Mouse (Mus musculus) limb, embryonic 14.5 days (tissue): ENCODE data around the gene Lilra6. TPM values are rescaled to one million over a fixed set of nuclear protein-coding genes. Genes with fewer than 3 reads are reported as not detected.
"Not testable (repeated sequence)": the region's sequence is repeated elsewhere in the genome, so short reads cannot be mapped to it uniquely, and the experiment has no call there.

ENCODE experiments used
- ATAC-seq: fragments of 200-750 bp; cut with Nextera tagmentation; 2 replicates; pipeline ENCODE4 v1.8.0; 2017; ENCODE audit warnings: low read depth, moderate number of reproducible peaks, moderate TSS enrichment; ENCODE audit not compliant: low FRiP score
- DNase-seq: peaks from one replicate; pipeline ENCODE4 v3.0.0-alpha.2; 2015; ENCODE audit warnings: low spot score
- H3K27ac ChIP-seq: fragments of 300-500 bp; sonication (generic); replicated peaks from 2 replicates; pipeline ENCODE4 v1.5.1; 2014; ENCODE audit warnings: low read depth, mild to moderate bottlenecking, low read length, moderate library complexity, mixed read lengths
- H3K27me3 ChIP-seq: fragments of 300-500 bp; sonication (generic); 2 replicates; pipeline ENCODE4 v1.6.1; 2014; ENCODE audit warnings: low read length, mixed read lengths; ENCODE audit not compliant: control insufficient read depth, insufficient read depth
- H3K36me3 ChIP-seq: fragments of 300-500 bp; sonication (generic); 2 replicates; pipeline ENCODE4 v1.6.1; 2014; ENCODE audit warnings: mild to moderate bottlenecking, low read length, moderate library complexity, mixed read lengths; ENCODE audit not compliant: control insufficient read depth, insufficient read depth
- H3K4me1 ChIP-seq: fragments of 300-500 bp; sonication (generic); 2 replicates; pipeline ENCODE4 v1.6.1; 2014; ENCODE audit warnings: antibody characterized with exemption, low read length, mixed read lengths; ENCODE audit not compliant: control insufficient read depth, insufficient read depth
- H3K4me2 ChIP-seq: fragments of 300-500 bp; sonication (generic); replicated peaks from 2 replicates; pipeline ENCODE4 v1.6.1; 2014; ENCODE audit warnings: low read depth, mild to moderate bottlenecking, low read length, moderate library complexity; ENCODE audit not compliant: severe bottlenecking
- H3K4me3 ChIP-seq: fragments of 300-500 bp; sonication (generic); replicated peaks from 2 replicates; pipeline ENCODE4 v1.5.1; 2014; ENCODE audit warnings: low read length
- H3K9ac ChIP-seq: fragments of 300-500 bp; sonication (generic); 2 replicates; pipeline ENCODE4 v1.6.1; 2014; ENCODE audit warnings: mild to moderate bottlenecking, low read depth, low read length, moderate library complexity; ENCODE audit not compliant: severe bottlenecking
- H3K9me3 ChIP-seq: fragments of 300-500 bp; sonication (generic); 2 replicates; pipeline ENCODE4 v1.6.1; 2016; ENCODE audit warnings: low read length; ENCODE audit not compliant: control insufficient read depth
- POLR2A ChIP-seq: fragments of 200-500 bp; IDR thresholded peaks from 2 replicates; pipeline ENCODE4 v1.8.0; 2012; ENCODE audit warnings: inconsistent platforms, mild to moderate bottlenecking, moderate library complexity, borderline replicate concordance; ENCODE audit not compliant: insufficient read depth, insufficient read length; ENCODE audit errors: extremely low read depth
- WGBS: fragments of 180-500 bp; shearing (Covaris S2); extraction: QIAGEN DNeasy Blood & Tissue Kit; methylation state at CpG from one replicate; pipeline ENCODE4 v1.1.7; 2014; 5-methylcytosine and 5-hydroxymethylcytosine counted together
- polyA plus RNA-seq, 2 experiments: library from polyadenylated mRNA; depleted of rRNA in 1 of 2; stranded (reverse) in 1 of 2; unstranded in 1 of 2; fragments of >200 nt; fragmentation: Nextera tagmentation in 1 of 2; extraction: Ambion mirVana in 1 of 2; gene quantifications; 2 replicates each; pipeline versions ENCODE4 v1.2.1 to v1.2.3; 2012 to 2014

The Lilra6 gene
- polyA plus RNA-seq (2012; rRNA removed), result 0.09 and 0.27 TPM in 2 replicates
- polyA plus RNA-seq (2014; fragmentation: Nextera tagmentation; extraction: Ambion mirVana), result not detected in 2 replicates

DNA sequence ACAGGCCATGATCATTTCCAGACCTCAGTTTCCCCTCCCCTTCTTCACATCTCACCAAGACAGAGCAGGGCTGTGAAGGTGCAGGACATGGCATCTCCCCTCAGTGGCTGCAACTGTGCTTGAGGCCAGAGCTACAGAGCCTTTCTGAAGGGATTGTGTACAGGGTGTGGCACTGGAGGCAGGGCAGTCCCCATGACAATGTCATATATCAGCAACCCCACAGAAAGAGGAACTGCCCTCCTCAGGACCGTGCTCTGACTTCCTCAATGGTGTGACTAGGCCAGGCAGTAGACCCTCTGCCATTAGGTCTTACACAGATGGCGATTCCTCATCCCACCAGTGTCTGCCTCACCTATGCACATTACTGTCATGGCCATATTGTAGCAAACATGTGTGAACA, at the start of gene Lilra6:
TSS of gene Lilra6 (minus strand) at position 117 of the 400 bp plus-strand sequence.
- H3K27me3 ChIP-seq, H3K4me1 ChIP-seq, H3K4me3 ChIP-seq, H3K36me3 ChIP-seq, H3K27ac ChIP-seq, DNase-seq, H3K9me3 ChIP-seq, H3K9ac ChIP-seq, H3K4me2 ChIP-seq, ATAC-seq: not testable (repeated sequence)
- 81% methylated on average over 2 of the region's 2 CpGs for WGBS

- TF ChIP-seq POLR2A, result no peak
- DNase-seq, result no peak
Measured at GRCm38 (mm10) chr7:3962017-3962416, 46.7 kb upstream of the Lilra6 start.

GRCm38 (mm10) chr7:3957387-3957786, 42.1 kb upstream of the Lilra6 start:
- ATAC-seq (no peak), DNase-seq (no peak)
- Histone ChIP-seq H3K9ac (no peak overlapping the region), H3K4me3 (no peak overlapping the region), H3K36me3 (no peaks in the 10 kb centered on the region), H3K4me2 (no peak overlapping the region), H3K4me1 (no peaks in the 10 kb centered on the region), H3K9me3 (no peaks in the 10 kb centered on the region), H3K27me3 (no peaks in the 10 kb centered on the region), H3K27ac (no peak overlapping the region)
- no peak for TF ChIP-seq POLR2A
- 88% methylated on average over 3 of the region's 3 CpGs for WGBS

More at GRCm38 (mm10) chr7:3962017-3962416, 46.7 kb upstream of the Lilra6 start:
- no peaks in the 10 kb centered on the region for H3K4me1 ChIP-seq
- WGBS, result 91% methylated on average over 2 of the region's 2 CpGs
- H3K4me3 ChIP-seq, result no peak overlapping the region
- H3K9me3 ChIP-seq, result no peaks in the 10 kb centered on the region
- no peak overlapping the region for H3K27ac ChIP-seq
- ATAC-seq, result no peak
- no peaks in the 10 kb centered on the region for H3K27me3 ChIP-seq
- H3K4me2 ChIP-seq, result no peak overlapping the region
- no peaks in the 10 kb centered on the region for H3K36me3 ChIP-seq
- no peak overlapping the region for H3K9ac ChIP-seq

DNA sequence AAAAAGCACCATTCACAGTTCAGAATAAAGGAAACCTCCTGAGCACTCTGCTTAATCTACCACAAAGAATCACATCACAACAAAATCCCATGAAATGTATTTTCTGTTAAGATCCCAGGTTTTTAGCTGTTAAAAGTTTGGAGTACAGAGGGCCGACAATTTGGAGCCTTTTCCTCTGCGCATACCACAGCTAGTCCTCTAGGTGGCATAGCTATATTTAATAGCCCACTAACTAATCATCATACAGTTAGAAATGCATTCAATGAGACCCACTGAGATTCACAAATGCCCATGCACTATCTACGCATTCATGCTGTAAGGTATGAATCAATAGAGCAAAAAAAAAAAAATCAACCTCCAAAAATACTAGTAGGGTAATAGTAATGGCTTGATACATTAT, 33.9 kb upstream of the Lilra6 start:
- DNase-seq (no peak), ATAC-seq (no peak)
- no peak overlapping the region for H3K4me2 ChIP-seq
- H3K4me1 ChIP-seq, result no peaks in the 10 kb centered on the region
- no peaks in the 10 kb centered on the region for H3K36me3 ChIP-seq
- H3K27me3 ChIP-seq, result no peaks in the 10 kb centered on the region
- no peaks in the 10 kb centered on the region for H3K9me3 ChIP-seq
- TF ChIP-seq POLR2A, result no peak
- H3K9ac ChIP-seq, result no peak overlapping the region
- 84% methylated on average over 3 of the region's 3 CpGs for WGBS
- no peak overlapping the region for H3K4me3 ChIP-seq
- H3K27ac ChIP-seq, result no peak overlapping the region

- Histone ChIP-seq H3K4me2 (no peak overlapping the region), H3K27me3 (no peaks in the 10 kb centered on the region), H3K4me3 (no peak overlapping the region), H3K9me3 (no peaks in the 10 kb centered on the region), H3K36me3 (no peaks in the 10 kb centered on the region), H3K27ac (no peak overlapping the region), H3K4me1 (no peaks in the 10 kb centered on the region), H3K9ac (no peak overlapping the region)
- WGBS, result 72% methylated on average over 4 of the region's 4 CpGs
- TF ChIP-seq POLR2A, result no peak
- ATAC-seq, result no peak
- DNase-seq, result no peak
Measured at GRCm38 (mm10) chr7:3948223-3948622, 32.9 kb upstream of the Lilra6 start.

DNA sequence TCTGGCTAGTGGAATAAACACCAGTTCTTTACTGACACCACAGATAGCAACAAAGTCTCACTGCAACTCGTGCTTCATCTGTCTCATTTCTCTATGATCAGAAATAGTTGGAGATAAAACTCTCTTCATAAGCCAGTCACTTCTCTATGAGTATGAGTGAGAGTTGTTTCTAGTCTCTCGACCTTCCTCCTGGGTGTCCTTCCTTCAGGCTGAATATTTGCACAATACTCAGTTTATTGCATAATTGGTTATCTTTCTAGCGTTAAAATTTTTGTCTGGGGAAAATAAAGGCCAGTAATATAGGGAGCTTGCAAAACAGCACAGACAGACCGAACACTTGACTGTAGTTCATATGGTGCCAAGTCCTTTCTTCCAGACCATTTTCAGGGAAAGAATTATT, 30.8 kb upstream of the Lilra6 start:
- Histone ChIP-seq H3K9me3 (no peaks in the 10 kb centered on the region), H3K9ac (no peak overlapping the region), H3K36me3 (no peaks in the 10 kb centered on the region), H3K4me3 (no peak overlapping the region), H3K4me1 (no peaks in the 10 kb centered on the region), H3K4me2 (no peak overlapping the region), H3K27ac (no peak overlapping the region), H3K27me3 (no peaks in the 10 kb centered on the region)
- DNase-seq, result no peak
- ATAC-seq, result no peak
- 67% methylated on average over 4 of the region's 4 CpGs for WGBS
- no peak for TF ChIP-seq POLR2A
